Mouse (Mus musculus): ENCODE measurements at regions not wholly inside any gene's neighbourhood (a gene's known extent, or its start where the extent isn't known, plus 50 kb on each side); places are given as distances from the start of the nearest gene placed in this dataset.

DNA sequence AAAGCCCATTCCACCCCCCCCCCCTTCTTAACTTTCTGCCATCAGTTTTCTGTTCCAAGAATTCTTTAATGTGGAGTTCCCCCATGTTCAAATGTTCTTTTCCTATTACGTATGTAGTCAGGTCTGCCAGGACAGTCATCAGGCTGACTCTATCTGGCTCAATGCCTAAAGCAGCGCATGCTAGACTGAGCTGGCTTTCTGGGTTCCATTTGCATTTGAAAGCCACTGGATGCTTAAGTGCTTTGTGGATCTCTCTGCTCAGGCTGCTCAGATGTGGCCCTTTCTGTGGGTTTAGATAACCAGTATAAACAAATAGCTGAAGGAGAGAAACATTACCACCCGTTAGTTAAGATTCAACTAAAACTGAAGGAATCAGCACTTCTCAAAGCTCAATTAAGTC, 103.0 kb upstream of the Chodl start:
- no peak for TF ChIP-seq CTCF (IDR thresholded peaks at IDR 0.05; ENCODE audit: low read depth)
- no peak for TF ChIP-seq EP300 (IDR thresholded peaks at IDR 0.05; ENCODE audit: low read depth)

All from liver, postnatal 0 days (tissue).